Mouse (Mus musculus) hindbrain, embryonic 12.5 days (tissue): Measurements from ENCODE around the gene Chrna9. TPM values are rescaled to one million over a fixed set of nuclear protein-coding genes. Genes with fewer than 3 reads are reported as not detected.

Source experiments
- ATAC-seq: fragments of 200-750 bp; cut with Nextera tagmentation; 2 replicates; pipeline ENCODE4 v1.8.0; 2017; ENCODE audit warnings: moderate TSS enrichment; ENCODE audit not compliant: low FRiP score
- H3K27ac ChIP-seq: fragments of 300-500 bp; sonication (generic); 2 replicates; pipeline ENCODE4 v1.5.1; 2016; ENCODE audit warnings: mild to moderate bottlenecking
- H3K27me3 ChIP-seq: fragments of 300-500 bp; sonication (generic); 2 replicates; pipeline ENCODE4 v1.6.1; 2016; ENCODE audit warnings: mild to moderate bottlenecking
- H3K36me3 ChIP-seq: fragments of 300-500 bp; sonication (generic); 2 replicates; pipeline ENCODE4 v1.6.1; 2016; ENCODE audit warnings: mild to moderate bottlenecking
- H3K4me1 ChIP-seq: fragments of 300-500 bp; sonication (generic); 2 replicates; pipeline ENCODE4 v1.6.1; 2016
- H3K4me2 ChIP-seq: fragments of 300-500 bp; sonication (generic); replicated peaks from 2 replicates; pipeline ENCODE4 v1.6.1; 2016; ENCODE audit warnings: mild to moderate bottlenecking
- H3K4me3 ChIP-seq: fragments of 300-500 bp; sonication (generic); 2 replicates; pipeline ENCODE4 v1.5.1; 2016; ENCODE audit warnings: mild to moderate bottlenecking
- H3K9ac ChIP-seq: fragments of 300-500 bp; sonication (generic); 2 replicates; pipeline ENCODE4 v1.6.1; 2016; ENCODE audit warnings: mild to moderate bottlenecking, moderate library complexity
- H3K9me3 ChIP-seq: fragments of 300-500 bp; sonication (generic); replicated peaks from 2 replicates; pipeline ENCODE4 v1.6.1; 2016; ENCODE audit warnings: mild to moderate bottlenecking
- WGBS: fragments of 180-500 bp; shearing (Covaris S2); methylation state at CpG from one replicate; pipeline ENCODE4 v1.1.7; 2016; 5-methylcytosine and 5-hydroxymethylcytosine counted together
- microRNA-seq: library from miRNA; unstranded; fragments of <30 nt; microRNA quantifications from one replicate; pipeline ENCODE4, GENCODE M21; 2017
- polyA plus RNA-seq: library from polyadenylated mRNA; unstranded; fragments of >200 nt; fragmentation: Nextera tagmentation; extraction: Ambion mirVana; gene quantifications from 2 replicates; pipeline ENCODE4 v1.2.1, GENCODE M21; 2016

Gene Chrna9
- polyA plus RNA-seq, 1 experiment from 2014 or later: 0.19 TPM

DNA sequence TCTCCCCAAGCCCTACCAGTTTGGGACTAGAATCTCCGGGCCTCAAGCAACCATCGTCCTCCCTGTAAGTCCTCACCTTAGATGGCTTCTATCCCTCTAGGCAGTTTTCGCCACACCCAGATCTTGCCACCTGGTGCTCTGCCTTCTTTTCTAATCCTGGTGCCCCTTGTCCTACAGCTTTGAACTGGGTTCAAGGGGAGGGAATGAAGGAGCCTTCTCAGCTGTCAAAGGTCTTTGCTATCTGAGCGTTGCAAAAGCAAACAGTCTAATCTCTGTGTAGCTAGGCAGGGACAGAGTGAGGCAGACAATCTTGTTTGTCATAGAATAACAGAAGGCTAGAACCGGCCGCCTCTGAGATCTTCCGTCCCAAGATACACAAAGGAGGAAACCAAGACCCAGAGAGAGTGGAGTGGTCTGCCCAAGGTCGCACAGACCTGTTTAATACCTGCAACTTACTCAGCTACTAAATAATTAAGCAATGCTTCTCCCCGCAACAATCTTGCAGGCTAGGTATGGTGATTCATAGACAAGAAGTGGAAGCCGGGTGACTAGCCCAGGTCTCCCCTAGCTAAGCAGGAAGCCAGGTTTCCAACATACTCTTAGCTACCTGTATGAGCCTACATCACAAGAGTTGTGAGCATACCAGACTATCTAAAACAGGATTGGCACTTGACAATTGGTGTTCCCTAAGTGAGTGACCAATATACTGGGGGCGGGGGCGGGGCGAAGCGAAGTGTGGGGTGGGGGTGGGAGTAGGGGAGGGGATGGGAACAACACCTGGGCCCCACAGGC, 69.6 kb downstream of the Chrna9 start, which contains the start of gene 9130230L23Rik:
TSS of gene 9130230L23Rik (minus strand) at position 152 of the 792 bp plus-strand sequence.
- Histone ChIP-seq H3K27ac (no peak within 1 kb of the TSS), H3K4me3 (no peak within 1 kb of the TSS), H3K4me1 (no peaks in the 10 kb centered on the region), H3K9me3 (no peaks in the 10 kb centered on the region), H3K4me2 (no peak within 1 kb of the TSS), H3K27me3 (no peaks in the 10 kb centered on the region), H3K36me3 (no peaks in the 10 kb centered on the region), H3K9ac (no peak within 1 kb of the TSS)
- no peak for ATAC-seq
- WGBS: 71% methylated on average over 14 of the region's 14 CpGs

DNA sequence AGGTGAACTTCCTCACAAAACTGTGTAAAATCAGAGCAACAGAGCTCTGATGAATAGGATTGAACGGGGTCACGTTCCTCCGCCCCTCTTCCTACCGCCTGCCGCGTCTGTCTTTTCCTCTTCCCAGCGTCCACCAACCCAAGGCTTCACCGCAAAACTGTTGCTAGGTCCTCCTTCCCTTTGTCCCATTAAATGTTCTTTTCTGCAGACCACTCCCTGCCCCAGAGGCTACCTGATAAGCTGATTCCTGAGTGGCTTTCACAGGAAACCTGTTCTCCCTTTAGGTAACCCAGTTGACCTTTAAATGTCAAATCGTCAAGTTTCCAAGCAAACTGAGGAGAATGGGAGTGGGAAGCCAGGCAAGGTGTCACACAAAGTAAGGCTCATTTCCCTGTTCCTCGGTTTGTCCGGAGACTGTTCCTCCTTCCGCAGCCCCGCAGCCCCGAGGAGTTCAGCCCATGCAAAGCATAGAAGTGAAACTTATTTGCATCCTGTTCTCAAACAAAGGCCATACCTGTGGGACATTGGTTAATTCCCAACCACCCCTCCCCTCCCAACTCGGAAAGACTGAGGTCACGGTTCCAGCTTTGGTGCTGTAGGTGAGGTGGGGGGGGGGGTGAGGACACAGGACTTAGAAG, 70.4 kb downstream of the Chrna9 start:
- Histone ChIP-seq H3K4me2 (no peak overlapping the region), H3K9ac (no peak overlapping the region), H3K4me1 (no peaks in the 10 kb centered on the region), H3K4me3 (no peak overlapping the region), H3K9me3 (no peaks in the 10 kb centered on the region), H3K27me3 (no peaks in the 10 kb centered on the region), H3K27ac (no peak overlapping the region), H3K36me3 (no peaks in the 10 kb centered on the region)
- WGBS: 40% methylated on average over 16 of the region's 16 CpGs
- ATAC-seq: no peak

- no peak for ATAC-seq
- Histone ChIP-seq H3K27me3 (no peaks in the 10 kb centered on the region), H3K4me2 (no peak overlapping the region), H3K9ac (no peak overlapping the region), H3K4me1 (no peaks in the 10 kb centered on the region), H3K9me3 (no peaks in the 10 kb centered on the region), H3K27ac (no peak overlapping the region), H3K36me3 (no peaks in the 10 kb centered on the region), H3K4me3 (no peak overlapping the region)
- 89% methylated on average over 15 of the region's 15 CpGs for WGBS
These were observed 73.7 kb downstream of the Chrna9 start for GRCm38 (mm10) chr5:66008245-66008967.

GRCm38 (mm10) chr5:66013999-66014398, 79.3 kb downstream of the Chrna9 start:
- no peak overlapping the region for H3K4me2 ChIP-seq
- no peaks in the 10 kb centered on the region for H3K27me3 ChIP-seq
- H3K4me1 ChIP-seq: no peaks in the 10 kb centered on the region
- ATAC-seq: no peak
- H3K9me3 ChIP-seq: no peaks in the 10 kb centered on the region
- H3K4me3 ChIP-seq: no peak overlapping the region
- H3K9ac ChIP-seq: no peak overlapping the region
- no peak overlapping the region for H3K27ac ChIP-seq
- H3K36me3 ChIP-seq: no peaks in the 10 kb centered on the region
- 74% methylated on average over 3 of the region's 3 CpGs for WGBS

DNA sequence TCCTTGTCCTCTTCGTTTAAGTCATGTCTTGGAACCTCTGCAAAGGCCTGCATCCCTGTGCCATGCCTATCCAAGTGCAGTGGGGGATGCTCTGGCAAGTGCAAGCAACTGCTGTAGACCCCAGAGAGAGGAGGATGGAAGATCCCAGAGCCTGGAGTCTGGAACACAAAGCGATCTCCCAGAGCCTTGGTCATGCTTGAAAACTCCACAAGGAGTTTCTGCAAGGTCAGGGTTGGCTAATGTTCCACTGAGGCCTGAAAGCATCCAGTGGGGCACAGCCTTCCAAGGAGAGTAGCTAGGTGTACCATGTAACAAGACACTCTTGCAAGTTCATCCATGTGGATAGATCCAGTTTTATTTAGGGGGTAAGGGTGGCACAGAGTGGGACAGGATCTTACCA, 79.7 kb downstream of the Chrna9 start:
- Histone ChIP-seq H3K9ac (no peak overlapping the region), H3K36me3 (no peaks in the 10 kb centered on the region), H3K4me1 (no peaks in the 10 kb centered on the region), H3K27ac (no peak overlapping the region), H3K9me3 (no peaks in the 10 kb centered on the region), H3K27me3 (no peaks in the 10 kb centered on the region), H3K4me2 (no peak overlapping the region), H3K4me3 (no peak overlapping the region)
- WGBS: 90% methylated on average over 2 of the region's 2 CpGs
- ATAC-seq: no peak

DNA sequence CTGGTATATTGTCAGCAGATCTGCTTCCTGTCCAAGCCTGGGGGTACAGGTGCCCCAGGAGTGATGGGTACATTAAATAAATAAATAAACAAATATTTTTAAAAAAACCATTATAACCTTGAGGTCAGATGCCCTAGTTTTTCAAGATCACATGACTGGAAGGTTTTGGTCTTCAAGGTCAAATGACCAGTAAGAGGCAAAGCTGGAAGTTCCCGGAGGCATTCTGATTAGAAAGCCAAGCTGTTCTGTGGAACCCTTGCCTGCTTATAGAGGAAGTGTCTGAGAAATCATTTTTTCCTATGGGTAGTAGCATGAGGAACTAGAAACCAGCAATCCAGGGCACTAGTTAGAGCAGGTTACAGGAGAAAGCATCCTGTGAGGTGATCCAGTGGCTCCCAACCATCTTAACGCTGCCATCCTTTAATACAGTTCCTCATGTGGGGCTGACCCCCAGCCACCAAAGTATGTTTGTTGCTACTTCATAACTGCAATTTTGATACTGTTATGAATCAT, 80.8 kb downstream of the Chrna9 start:
- Histone ChIP-seq H3K4me2 (no peak overlapping the region), H3K36me3 (no peaks in the 10 kb centered on the region), H3K9ac (no peak overlapping the region), H3K9me3 (no peaks in the 10 kb centered on the region), H3K4me1 (no peaks in the 10 kb centered on the region), H3K27ac (no peak overlapping the region), H3K4me3 (no peak overlapping the region), H3K27me3 (no peaks in the 10 kb centered on the region)
- 97% methylated on average over 2 of the region's 2 CpGs for WGBS
- ATAC-seq: no peak

DNA sequence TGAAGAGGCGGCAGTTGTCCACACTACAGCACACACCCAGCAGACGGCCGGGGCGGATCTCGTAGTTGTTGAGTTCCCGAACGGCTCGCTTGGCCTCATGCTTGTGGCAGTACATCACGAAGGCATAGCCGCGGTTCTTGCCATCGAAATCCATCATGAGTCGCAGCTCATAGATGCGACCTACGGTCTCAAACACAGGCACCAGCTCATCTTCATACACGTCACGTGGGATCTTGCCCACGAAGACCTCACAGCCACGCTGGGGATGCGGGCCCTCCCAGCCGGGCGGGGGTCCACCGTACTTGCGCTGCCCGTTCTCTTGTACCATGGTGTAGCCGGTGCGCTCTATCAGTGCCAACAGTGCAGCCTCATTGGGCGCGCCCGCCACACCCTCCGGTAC, 92.1 kb downstream of the Chrna9 start:
- peaks cover 4% of the 10 kb centered on the region; the same call in 1 of the 2 replicates for H3K36me3 ChIP-seq
- H3K4me3 ChIP-seq: no peak overlapping the region
- ATAC-seq: no peak
- WGBS: 96% methylated on average over 31 of the region's 31 CpGs
- H3K4me2 ChIP-seq: no peak overlapping the region
- no peaks in the 10 kb centered on the region for H3K27me3 ChIP-seq
- no peaks in the 10 kb centered on the region for H3K4me1 ChIP-seq
- H3K27ac ChIP-seq: no peak overlapping the region
- H3K9ac ChIP-seq: no peak overlapping the region
- H3K9me3 ChIP-seq: peaks cover 14% of the 10 kb centered on the region

Small RNA genes within 50 kb of the gene (microRNA-seq; reads per million reads assigned to microRNA genes)
- gene Gm25952: not detected

Other genes with a start within 250 kb of the Chrna9 start
- gene Pds5a, start 236.6 kb upstream of the Chrna9 start, polyA plus RNA-seq: 102 and 109 TPM in 2 replicates
- gene N4bp2, start 171.4 kb upstream of the Chrna9 start, polyA plus RNA-seq: 37.4 and 41.6 TPM in 2 replicates
- 0.20 and 0.39 TPM in 2 replicates for gene Rhoh, start 73.7 kb upstream of the Chrna9 start, polyA plus RNA-seq
- 0.18 TPM in 1 of 2 replicates, not detected in the other for gene 9130230L23Rik, start 69.4 kb downstream of the Chrna9 start, polyA plus RNA-seq
- 9.6 and 9.7 TPM in 2 replicates for gene Rbm47, start 238.2 kb downstream of the Chrna9 start, polyA plus RNA-seq